Mouse (Mus musculus) 3T3-L1 (cell line): ENCODE data around the gene Prss22.
"Not testable (repeated sequence)": the region's sequence is repeated elsewhere in the genome, so short reads cannot be mapped to it uniquely, and the experiment has no call there.

Experiments used
- DNase-seq: peaks from one replicate; pipeline ENCODE4 v3.0.0-alpha.2; 2015; ENCODE audit warnings: low read depth, low spot score

Gene Prss22

GRCm38 (mm10) chr17:23995421-23995820 is 2.5 kb downstream of the Prss22 start:
- DNase-seq: peak; percentile 51

- no peak for DNase-seq
Measured at GRCm38 (mm10) chr17:23994667-23995066, 3.2 kb downstream of the Prss22 start.

- DNase-seq: peak; percentile 68
Measured at GRCm38 (mm10) chr17:23993559-23994428, 4.1 kb downstream of the Prss22 start.

GRCm38 (mm10) chr17:23992789-23993553 is 4.9 kb downstream of the Prss22 start:
- no peak for DNase-seq

- DNase-seq: no peak
Measured at GRCm38 (mm10) chr17:23989802-23990201, 8.1 kb downstream of the Prss22 start.

- DNase-seq: peak; percentile 35
Measured at GRCm38 (mm10) chr17:23984989-23985388, 12.9 kb downstream of the Prss22 start.

- no peak for DNase-seq
Measured at GRCm38 (mm10) chr17:23982912-23983311, 15.0 kb downstream of the Prss22 start.

GRCm38 (mm10) chr17:23980297-23980909 is 17.5 kb downstream of the Prss22 start, which contains the start of gene Prss30:
Gene Prss30, minus strand, starts transcription at chr17:23980566.
- peak; percentile 31 for DNase-seq

GRCm38 (mm10) chr17:23979471-23979870 is 18.4 kb downstream of the Prss22 start:
- peak; percentile 82 for DNase-seq

- DNase-seq: no peak
Measured at GRCm38 (mm10) chr17:23976665-23977064, 21.2 kb downstream of the Prss22 start.

GRCm38 (mm10) chr17:23971315-23971714 is 26.6 kb downstream of the Prss22 start:
- DNase-seq: no peak

- peak; percentile 94 for DNase-seq
Measured at GRCm38 (mm10) chr17:23969231-23969630, 28.7 kb downstream of the Prss22 start.

- DNase-seq: peak; percentile 73
Measured at GRCm38 (mm10) chr17:23968780-23969179, 29.1 kb downstream of the Prss22 start.

- DNase-seq: no peak
Measured at GRCm38 (mm10) chr17:23966658-23967401, 31.1 kb downstream of the Prss22 start.

- no peak for DNase-seq
Measured at GRCm38 (mm10) chr17:23965805-23966425, 32.0 kb downstream of the Prss22 start.

GRCm38 (mm10) chr17:23961573-23962122 is 36.3 kb downstream of the Prss22 start:
- no peak for DNase-seq

GRCm38 (mm10) chr17:23960084-23960738 is 37.7 kb downstream of the Prss22 start:
- DNase-seq: peak; percentile 94

- no peak for DNase-seq
Measured at GRCm38 (mm10) chr17:23955174-23955573, 42.7 kb downstream of the Prss22 start, which contains the start of gene Sbpl. Gene Sbpl, minus strand, starts transcription at chr17:23955274.

GRCm38 (mm10) chr17:23950828-23951227 is 47.1 kb downstream of the Prss22 start:
- DNase-seq: not testable (repeated sequence)

- no peak for DNase-seq
Measured at GRCm38 (mm10) chr17:23949068-23949467, 48.8 kb downstream of the Prss22 start.
